Mouse (Mus musculus): ENCODE results near the gene Nod2. TPM values are rescaled to one million over a fixed set of nuclear protein-coding genes. Genes with fewer than 3 reads are reported as not detected.
"Not testable (repeated sequence)": the region's sequence is repeated elsewhere in the genome, so short reads cannot be mapped to it uniquely, and the experiment has no call there.

Gene Nod2
- total RNA-seq, 2 experiments from 2014 or later = 1.2 to 1.3 TPM

DNA sequence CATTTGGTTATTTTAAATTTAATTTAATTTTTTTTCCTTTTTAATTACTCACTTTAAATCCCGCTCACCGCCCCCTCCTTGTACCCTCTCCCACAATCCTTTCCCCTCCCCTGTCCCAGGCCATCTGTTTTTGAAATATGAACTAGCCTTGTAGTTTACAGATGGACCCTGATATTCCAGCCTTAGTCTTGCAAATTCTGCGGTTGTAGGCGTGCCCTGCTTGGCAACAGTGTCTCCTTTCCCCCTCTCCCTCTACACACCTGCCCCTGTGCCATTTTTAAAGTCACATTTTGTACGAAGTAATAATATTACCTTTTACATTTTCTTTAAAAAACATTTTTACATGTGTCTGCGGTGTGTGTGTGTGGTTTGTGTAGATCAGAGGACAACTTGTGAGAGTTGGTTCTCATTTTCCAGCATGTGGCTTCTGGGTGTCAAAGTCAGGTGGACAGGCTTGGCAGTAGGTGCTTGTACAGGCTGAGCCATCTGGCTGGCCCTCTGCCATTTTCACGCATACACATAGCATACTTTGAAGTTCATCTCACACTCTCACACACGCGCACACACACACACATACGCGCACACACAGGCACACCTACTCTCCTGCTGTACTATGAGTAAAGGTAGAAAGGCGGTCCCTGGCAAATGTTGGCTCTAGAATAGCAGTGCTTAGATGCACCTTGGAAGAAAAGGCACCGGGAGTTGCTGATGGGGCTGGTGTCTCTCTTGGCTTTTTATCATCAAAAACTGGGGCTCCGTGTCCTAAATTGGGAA is 18.9 kb upstream of the Nod2 start:
- no peak for DNase-seq (ENCODE audit: low spot score)
- intact Hi-C loops (cut with DNase I) = no loop called here

DNA sequence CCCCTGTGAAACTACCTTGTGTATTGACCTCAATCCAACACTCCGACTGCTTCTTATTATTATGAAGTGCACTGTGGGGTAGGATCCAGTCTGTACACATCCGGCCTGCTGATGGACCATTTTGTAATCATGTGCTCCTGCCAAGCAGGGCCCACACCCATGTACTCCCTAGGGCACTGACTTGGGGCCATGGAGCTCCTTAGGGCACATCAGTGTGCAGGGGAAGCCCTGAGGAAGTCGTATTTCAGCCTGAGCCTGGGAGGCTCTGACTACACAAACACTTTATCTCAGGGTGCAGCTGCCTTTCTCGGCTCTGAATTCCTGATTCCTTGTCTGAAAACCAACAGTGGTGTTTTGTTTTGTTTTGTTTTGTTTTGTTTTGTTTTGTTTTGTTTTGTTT is 16.9 kb upstream of the Nod2 start:
- no peak for DNase-seq (ENCODE audit: low spot score)
- intact Hi-C loops (cut with DNase I) = loop anchor here (5.0 kb wide), 1 partner anchor 67 kb away; the partner anchor contains the start of gene Cyld

DNA sequence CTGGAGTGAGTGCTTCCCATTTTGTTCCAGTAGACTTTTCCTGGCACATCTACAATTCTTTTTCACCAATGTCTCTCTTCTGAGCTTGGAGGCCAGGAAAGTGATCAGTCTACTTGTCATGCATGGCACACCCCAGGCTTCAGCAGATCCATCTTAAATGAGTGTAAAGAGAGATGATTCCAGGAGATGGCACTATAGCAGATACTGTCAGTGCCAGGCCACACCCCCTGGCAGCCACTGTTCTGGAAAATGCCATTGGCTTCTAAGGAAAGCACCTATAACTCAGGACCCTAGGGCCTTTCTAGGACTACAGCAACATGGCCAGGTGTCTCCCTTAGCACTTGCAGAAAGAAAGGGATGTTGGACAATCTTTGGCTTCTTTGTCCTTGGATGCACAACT is 16.0 kb upstream of the Nod2 start:
- DNase-seq (ENCODE audit: low spot score) = no peak
- intact Hi-C loops (cut with DNase I) = loop anchor here (5.0 kb wide), 1 partner anchor 66 kb away; the partner anchor contains the start of gene Cyld

DNA sequence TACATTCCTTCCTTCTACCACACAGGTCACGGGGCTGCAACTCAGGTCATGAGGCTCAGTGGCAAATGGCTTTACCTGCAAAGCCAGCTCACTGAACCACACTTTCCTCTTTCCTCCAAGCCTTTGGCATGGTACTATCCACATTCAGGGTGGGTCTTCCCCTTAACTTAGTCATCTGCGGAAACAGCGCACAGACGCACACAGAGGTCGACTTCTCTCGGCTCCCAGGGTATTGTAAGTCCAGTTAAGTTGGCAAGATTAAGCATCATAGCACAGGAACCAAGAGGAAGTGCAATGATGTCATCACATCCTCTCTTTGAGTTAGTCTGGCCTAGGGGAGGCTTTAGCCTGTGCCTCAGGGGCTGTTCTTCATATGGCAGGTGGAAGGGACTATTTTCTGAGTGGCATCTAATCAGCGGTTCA is 13.8 kb upstream of the Nod2 start:
- DNase-seq (ENCODE audit: low spot score) = peak; percentile 46
- intact Hi-C loops (cut with DNase I) = loop anchor here (5.0 kb wide), 1 partner anchor 64 kb away; the partner anchor contains the start of gene Cyld

DNA sequence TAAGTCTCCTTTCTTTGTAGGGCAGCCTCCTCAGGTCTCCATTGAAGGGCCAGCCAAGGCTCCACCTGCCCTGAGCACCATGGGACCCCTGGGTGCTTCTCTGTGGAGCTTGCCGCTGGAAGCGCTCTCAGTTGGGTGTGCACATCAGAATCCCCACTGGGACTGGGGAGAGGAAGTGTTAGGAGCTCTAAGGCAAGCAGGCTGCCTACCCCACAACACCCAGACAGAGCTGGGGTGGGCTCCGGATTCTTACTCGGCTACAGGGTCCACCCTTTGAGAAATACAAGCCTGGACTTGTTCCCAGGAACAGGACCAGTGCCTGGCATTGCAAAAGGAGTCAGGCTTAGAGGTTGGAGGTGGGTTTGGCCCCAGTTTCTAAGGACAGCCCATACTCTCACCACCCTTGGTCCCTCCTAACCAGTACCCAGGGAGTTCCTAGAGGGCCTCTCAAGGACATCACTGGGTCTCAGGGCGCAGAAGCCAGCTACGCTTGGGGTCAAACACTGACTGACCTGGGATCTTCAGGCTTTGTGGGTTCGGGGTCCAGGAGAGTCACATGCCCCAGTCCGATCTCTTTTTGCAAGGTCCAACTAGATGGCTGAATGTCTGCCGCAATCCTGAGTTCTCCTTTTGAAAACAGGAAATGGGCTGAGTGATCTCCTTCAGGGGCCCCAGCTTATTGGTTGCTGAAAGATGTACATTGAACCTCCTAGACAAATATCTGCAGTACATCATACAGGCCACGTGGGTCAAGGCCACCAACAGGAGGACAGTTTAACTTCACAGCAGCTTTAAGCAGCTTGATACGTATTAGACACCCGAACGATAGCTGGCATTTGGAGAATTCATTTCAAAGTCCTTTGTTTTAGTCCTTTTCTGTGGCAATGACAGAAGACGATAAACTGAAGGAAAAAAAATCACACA is 11.4 kb upstream of the Nod2 start, which contains the start of gene Snx20:
TSS of gene Snx20 (minus strand) at position 655 of the 924 bp plus-strand sequence.
- intact Hi-C loops (cut with DNase I) = no loop called here
- DNase-seq (ENCODE audit: low spot score) = no peak

DNA sequence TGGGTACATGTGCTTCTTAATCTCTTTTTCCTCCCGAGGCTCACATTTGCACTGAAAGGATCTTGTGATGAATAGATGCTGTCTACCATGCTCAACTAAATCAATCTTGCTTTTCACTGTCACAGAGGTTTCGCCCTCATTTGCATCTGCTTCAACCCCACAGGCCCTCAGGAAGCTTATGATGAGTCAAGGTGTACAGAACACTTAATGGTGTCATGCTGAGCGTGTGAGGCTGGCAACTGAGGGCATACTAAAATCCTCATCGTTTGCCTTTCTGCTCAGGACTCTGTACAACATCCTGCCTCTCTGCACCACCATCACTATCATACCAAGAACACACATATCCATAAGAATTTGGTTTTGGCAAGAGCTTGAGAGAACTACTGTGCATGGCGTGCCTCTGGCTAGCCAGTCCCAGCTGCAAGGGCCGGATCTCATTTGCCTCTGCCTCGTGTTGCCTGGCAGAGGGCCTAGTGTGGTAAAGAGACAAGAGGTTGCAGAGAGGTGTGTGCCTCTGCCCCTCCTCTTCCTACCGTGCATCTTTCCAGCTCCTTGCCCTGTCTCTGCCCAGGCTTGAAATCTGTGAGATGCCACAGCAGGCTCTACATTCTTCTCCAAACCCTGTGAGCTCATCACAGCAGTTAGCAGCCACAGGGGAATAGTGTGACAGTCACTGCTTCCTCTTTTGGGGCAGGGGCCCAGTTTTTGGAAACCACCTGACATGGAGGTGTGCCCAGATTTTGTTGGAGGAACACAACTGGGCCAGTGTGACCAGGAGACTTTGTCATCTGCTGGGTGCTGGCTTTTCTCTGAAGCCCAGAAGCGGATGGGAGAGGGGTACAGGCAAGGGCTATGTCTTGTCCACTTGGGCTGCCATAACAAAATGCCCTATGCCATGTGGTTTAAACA is 9.8 kb upstream of the Nod2 start:
- intact Hi-C loops (cut with DNase I) = no loop called here
- DNase-seq (ENCODE audit: low spot score) = no peak

DNA sequence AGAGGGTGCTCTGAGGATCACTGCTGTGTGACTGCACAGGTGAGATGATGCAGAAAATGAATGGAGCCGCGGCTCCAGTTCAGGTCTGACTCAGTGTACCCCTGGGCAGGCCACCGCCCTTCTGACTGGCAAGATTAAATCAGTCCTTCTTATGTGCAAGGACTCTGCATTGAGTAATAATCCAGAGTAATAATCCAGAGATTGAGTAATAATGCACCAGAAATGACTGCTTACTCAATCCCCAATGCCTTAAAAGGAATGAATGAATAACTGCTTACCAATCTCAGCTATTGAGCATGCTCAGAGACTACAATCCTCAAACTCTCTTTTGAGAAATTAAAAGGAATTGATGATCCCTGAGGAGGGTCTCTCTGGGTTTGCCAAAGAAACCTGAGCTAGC is 8.2 kb upstream of the Nod2 start:
- intact Hi-C loops (cut with DNase I) = no loop called here
- DNase-seq (ENCODE audit: low spot score) = no peak

DNA sequence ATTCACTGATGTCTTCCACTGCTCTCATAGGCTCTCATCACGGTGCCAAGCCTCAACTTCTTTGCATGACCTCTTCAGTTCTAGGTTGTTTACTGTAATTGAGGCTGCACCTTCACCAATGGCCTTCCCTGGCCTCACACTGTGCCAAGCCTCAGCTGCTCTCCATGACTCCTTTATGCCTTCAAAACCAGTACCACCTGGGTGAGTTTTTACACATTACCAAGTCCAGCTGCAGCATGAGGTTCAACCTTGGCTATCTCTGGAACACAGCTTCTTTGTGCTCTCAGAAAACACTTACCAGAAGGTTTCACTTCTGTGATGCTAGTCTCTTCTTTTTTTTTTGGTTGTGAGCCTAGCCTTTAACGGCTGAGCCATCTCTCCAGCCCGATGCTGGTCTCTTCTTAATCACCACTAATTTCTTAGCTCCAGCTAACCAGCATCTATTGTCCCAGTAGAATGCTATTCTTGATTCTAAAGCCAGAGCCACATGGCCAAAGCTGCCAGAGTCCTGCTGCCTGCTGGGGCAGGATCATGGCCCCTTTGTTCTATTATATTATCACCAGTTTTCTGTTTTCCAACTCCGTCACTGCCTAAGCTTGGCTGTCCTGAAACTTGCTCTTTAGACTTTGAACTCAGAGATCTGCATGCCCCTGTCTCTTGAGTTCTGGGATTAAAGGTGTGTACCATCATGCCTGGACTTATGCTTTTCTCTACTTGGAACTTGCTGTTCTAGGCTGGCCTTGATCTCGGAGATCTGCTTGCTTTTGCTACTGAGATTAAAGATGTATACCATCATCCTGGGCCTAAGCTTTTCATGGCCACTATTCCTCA is 4.2 kb upstream of the Nod2 start:
- no peak for DNase-seq (ENCODE audit: low spot score)
- intact Hi-C loops (cut with DNase I) = no loop called here

DNA sequence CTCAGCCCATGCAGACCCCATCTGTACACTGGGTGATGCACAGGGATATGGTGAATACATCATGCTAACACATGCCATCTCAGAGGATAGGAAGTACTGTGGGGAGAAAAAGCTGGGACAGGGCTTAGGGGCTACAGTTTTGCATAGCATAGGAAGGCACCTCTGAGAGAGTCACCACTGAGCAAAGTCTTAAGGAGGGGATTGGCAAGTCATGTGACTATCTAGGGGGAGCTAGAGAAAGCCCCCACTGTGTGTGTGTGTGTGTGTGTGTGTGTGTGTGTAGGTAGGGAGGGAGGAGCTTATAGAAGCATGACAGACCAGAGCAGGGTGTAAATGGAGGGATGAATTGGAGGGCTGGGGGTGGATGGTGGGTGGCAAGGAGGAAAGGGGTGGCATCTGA is 1.2 kb downstream of the Nod2 start:
- intact Hi-C loops (cut with DNase I) = no loop called here
- DNase-seq (ENCODE audit: low spot score) = no peak

DNA sequence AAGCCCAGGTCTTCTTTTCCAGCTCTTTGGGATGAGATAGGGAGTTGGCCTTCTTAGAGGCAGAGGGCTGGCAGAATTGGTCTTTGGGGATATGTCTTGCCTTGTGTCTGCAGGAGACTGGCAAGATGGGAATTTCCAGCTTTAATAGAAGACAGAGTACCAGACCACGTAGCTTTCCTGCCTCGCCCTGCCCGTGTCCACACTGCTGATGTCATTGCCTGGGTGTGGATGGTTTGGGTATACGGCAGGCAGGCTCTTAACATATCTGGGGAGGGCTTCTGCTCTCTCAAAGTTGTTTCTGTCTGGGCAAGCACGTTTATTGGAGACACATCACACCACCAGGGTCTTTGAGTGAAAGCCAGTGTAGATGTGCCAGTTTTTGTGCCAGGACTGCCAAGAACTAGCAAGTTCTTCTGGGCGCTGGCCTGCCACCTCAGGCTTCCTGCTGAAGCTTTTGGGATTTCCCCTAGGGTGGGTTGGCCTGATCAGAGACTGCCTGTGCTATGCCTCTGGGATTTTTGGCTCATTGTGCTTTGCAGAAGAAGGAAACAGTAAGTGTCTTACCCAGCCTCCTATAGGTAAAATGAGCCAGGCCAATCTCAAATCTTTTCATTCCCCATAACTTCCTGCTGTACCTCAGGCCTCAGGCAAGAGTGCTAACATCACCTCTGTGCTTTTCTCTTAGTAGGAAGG is 3.0 kb downstream of the Nod2 start:
- DNase-seq (ENCODE audit: low spot score) = no peak
- intact Hi-C loops (cut with DNase I) = loop anchor here (2.0 kb wide), 1 partner anchor 23 kb away; no protein-coding TSS in a partner anchor

DNA sequence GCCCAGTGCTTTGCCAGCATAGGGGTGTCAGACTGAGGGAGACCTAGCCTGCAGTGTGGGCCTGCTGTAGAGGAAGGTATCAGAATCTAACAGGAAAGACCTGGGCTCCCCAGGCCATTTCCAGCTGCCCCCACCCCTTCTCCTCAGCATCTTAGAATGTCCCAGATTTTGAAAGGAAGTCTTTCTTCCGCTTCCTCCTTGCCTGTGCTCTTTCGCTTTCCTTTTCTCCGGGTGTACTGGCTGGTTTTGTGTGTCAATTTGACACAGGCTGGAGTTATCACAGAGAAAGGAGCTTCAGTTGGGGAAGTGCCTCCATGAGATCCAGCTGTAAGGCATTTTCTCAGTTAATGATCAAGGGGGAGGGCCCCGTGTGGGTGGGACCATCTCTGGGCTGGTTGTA is 4.0 kb downstream of the Nod2 start:
- intact Hi-C loops (cut with DNase I) = loop anchor here (2.0 kb wide), 1 partner anchor 24 kb away; no protein-coding TSS in a partner anchor
- DNase-seq (ENCODE audit: low spot score) = not testable (repeated sequence)

DNA sequence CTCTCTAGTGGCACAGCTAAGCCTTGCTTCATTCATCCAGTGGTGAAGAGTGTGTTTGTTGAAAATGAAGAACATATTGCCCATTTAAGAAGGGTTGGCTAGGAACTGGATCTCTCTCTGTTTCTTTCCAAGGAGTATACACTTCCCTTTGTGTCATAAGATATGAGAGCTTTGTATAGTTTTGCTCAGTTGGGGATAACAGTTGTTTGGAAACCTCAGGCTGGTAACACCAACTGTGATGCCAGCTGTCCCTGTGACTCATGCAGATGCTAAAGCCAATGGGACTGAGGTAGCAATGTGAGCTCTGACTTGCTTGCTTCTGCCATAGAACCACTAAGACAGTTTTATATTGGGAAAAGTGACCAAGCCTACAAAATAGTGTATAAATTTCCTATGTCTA is 8.2 kb downstream of the Nod2 start:
- intact Hi-C loops (cut with DNase I) = no loop called here
- DNase-seq (ENCODE audit: low spot score) = no peak

DNA sequence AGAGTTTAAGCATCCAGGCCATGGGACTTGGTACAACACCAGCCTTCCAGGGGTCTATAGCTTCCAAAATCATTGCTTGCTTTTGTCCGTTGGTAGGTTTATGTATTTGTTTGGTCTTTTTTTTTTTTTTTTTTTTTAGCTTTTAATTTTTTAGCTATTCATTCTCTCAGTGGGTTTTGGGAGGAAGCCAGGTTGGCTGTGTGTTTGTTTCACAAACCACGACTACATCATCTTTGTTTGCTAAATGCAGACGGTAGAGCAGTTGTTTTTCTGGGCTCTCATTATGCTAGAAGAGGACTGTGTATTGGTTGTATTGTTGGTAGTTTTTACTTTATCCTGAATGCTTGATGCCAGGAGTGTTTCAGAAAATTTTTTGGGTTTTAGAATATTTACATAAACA is 12.8 kb downstream of the Nod2 start:
- no peak for DNase-seq (ENCODE audit: low spot score)

DNA sequence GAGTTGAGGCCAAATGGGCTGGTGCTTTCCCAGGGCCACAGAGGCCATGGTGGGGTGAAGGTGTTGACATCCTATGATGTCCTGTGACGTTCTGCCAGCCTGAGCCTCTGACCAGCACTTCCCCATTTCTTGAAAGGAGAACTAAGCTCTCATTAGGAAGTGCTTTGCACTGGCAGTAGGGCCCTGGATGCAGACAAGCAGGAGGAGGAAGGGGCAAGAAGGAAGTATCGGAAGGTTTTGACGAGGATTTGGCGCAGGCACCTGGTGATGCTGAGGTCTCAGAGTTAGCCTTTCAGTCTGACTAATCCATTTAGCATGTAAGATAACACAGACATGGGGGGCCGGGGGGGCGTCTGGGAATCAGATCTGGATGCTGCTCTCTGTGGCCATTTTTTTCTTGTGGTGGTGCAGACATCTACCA is 15.3 kb downstream of the Nod2 start:
- intact Hi-C loops (cut with DNase I) = no loop called here
- no peak for DNase-seq (ENCODE audit: low spot score)

More for the DNA sequence above, 12.8 kb downstream of the Nod2 start:
- intact Hi-C loops (cut with DNase I) = no loop called here

DNA sequence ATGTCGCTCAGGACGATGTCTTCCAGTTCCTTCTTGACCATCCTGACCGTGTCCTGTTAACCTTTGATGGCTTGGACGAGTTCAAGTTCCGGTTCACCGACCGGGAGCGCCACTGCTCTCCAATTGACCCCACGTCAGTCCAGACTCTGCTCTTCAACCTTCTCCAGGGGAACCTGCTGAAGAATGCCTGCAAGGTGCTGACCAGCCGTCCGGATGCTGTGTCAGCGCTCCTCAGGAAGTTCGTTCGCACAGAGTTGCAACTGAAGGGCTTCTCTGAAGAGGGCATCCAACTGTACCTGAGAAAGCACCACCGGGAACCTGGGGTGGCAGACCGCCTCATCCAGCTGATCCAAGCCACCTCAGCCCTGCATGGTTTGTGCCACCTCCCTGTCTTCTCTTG is 17.0 kb downstream of the Nod2 start:
- intact Hi-C loops (cut with DNase I) = no loop called here
- no peak for DNase-seq (ENCODE audit: low spot score)

DNA sequence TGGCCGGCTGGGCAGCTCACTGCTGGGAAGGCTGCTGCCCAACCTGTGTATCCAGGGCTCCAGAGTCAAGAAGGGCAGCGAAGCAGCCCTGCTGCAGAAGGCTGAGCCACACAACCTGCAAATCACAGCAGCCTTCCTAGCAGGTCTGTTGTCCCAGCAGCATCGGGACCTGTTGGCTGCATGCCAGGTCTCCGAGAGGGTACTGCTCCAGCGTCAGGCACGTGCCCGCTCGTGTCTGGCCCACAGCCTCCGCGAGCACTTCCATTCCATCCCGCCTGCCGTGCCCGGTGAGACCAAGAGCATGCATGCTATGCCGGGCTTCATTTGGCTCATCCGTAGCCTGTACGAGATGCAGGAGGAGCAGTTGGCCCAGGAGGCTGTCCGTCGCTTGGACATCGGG is 17.8 kb downstream of the Nod2 start:
- intact Hi-C loops (cut with DNase I) = no loop called here
- DNase-seq (ENCODE audit: low spot score) = no peak

DNA sequence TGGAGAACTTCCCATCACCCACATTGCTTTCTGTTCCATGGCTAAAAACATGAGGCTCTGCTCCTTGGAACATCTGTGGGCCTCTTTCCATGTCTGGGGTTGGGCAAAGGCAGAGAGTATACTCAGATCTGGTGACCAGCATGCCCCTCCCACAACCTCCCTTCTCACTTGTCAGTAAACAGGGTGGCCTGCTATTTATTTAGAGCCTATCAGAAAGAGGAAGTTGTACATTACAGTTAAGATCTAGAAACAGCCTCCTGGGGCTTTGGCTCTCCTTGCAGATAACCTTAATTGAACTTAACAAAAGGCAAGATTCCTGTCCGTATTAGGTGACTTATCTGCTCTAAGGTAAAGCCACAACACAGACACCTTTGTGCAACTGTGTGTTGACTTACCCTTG is 19.3 kb downstream of the Nod2 start:
- intact Hi-C loops (cut with DNase I) = no loop called here

DNA sequence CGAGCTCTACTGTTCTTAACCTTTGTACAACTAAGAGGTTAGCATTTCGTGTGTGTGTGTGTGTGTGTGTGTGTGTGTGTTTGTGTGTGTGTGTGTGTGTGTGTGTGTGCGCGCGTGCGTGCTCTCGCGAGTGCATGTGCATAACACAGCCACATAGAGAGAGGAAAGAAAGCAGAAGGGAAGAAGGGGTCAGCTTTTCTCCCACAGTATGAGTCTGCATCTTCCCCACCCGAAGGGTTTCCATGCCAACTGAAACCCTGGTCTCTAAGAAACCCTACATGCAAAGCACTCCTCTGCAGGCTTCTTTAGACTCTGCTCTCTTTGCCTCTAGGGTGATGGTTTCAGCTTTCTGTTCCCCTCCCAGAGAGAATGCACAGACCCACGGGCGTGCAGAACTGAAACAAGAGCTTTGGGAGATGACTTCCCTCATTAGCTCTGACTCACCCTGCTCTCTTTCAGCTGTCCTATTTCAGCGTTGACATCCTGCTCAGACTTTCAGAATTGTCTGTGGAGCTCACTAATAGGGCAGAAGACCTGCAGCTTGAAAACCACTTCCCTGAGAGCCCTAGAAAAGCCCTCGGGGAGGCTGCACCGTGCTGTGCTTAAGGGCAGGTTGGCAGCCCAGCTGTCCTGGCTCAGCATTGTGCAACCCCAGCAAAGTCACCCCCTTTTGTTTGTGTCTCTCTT is 21.4 kb downstream of the Nod2 start:
- DNase-seq (ENCODE audit: low spot score) = no peak

More for the DNA sequence above, 19.3 kb downstream of the Nod2 start:
- DNase-seq (ENCODE audit: low spot score) = no peak

More for the DNA sequence above, 21.4 kb downstream of the Nod2 start:
- intact Hi-C loops (cut with DNase I) = no loop called here

Measured in heart, postnatal 25 days (tissue).